Mouse (Mus musculus) embryonic fibroblast, embryonic 13.5 days (primary cell): ENCODE data around the gene Ppp1r2. TPM values are rescaled to one million over a fixed set of nuclear protein-coding genes. Genes with fewer than 3 reads are reported as not detected.

Experiments used
- H3K27ac ChIP-seq: 2 replicates; pipeline ENCODE4 v1.5.1; 2012; ENCODE audit warnings: low read length, control low read depth, inconsistent platforms; ENCODE audit not compliant: insufficient read depth
- H3K4me1 ChIP-seq: 2 replicates; pipeline ENCODE4 v1.6.1; 2011; ENCODE audit warnings: low read length; ENCODE audit not compliant: control insufficient read depth, insufficient read depth
- H3K4me3 ChIP-seq: 2 replicates; pipeline ENCODE4 v1.5.1; 2011; ENCODE audit warnings: mild to moderate bottlenecking, control low read depth, low read length; ENCODE audit not compliant: insufficient read depth
- CTCF ChIP-seq: IDR thresholded peaks from 2 replicates; pipeline ENCODE4 v1.5.1; 2011; ENCODE audit warnings: mild to moderate bottlenecking, control low read depth, low read length, moderate library complexity, borderline replicate concordance; ENCODE audit not compliant: insufficient read depth
- POLR2A ChIP-seq: IDR thresholded peaks from 2 replicates; pipeline ENCODE4 v1.6.1; 2011; ENCODE audit warnings: low read depth, mild to moderate bottlenecking, control low read depth, low read length, moderate library complexity
- polyA plus RNA-seq: library from polyadenylated mRNA; stranded (reverse); fragments of >200 nt; gene quantifications from 2 replicates; pipeline ENCODE4 v1.2.4, GENCODE M21; 2011; ENCODE audit warnings: low read depth; ENCODE audit not compliant: missing spikeins, insufficient read length

Gene Ppp1r2
- polyA plus RNA-seq, 1 experiment = 51.5 TPM

GRCm38 (mm10) chr16:31290281-31290680 is 15.2 kb upstream of the Ppp1r2 start:
- Histone ChIP-seq H3K4me1 (peaks cover 14% of the 10 kb centered on the region), H3K27ac (peak overlapping the region; percentile 94), H3K4me3 (no peak overlapping the region)
- TF ChIP-seq CTCF (no peak), POLR2A (no peak)

- H3K4me1 ChIP-seq = peaks cover 14% of the 10 kb centered on the region
- H3K4me3 ChIP-seq = no peak overlapping the region
- no peak for TF ChIP-seq CTCF
- TF ChIP-seq POLR2A = no peak
- H3K27ac ChIP-seq = no peak overlapping the region
Observed at GRCm38 (mm10) chr16:31287712-31288111, 12.6 kb upstream of the Ppp1r2 start.

GRCm38 (mm10) chr16:31286801-31287488 is 11.9 kb upstream of the Ppp1r2 start:
- Histone ChIP-seq H3K27ac (no peak overlapping the region), H3K4me3 (no peak overlapping the region), H3K4me1 (peaks cover 10% of the 10 kb centered on the region)
- TF ChIP-seq POLR2A = no peak
- no peak for TF ChIP-seq CTCF

GRCm38 (mm10) chr16:31281981-31282380 is 6.9 kb upstream of the Ppp1r2 start:
- Histone ChIP-seq H3K27ac (no peak overlapping the region), H3K4me3 (no peak overlapping the region), H3K4me1 (peaks cover 4% of the 10 kb centered on the region; the same call in 1 of the 2 replicates)
- no peak for TF ChIP-seq CTCF
- no peak for TF ChIP-seq POLR2A

GRCm38 (mm10) chr16:31280176-31280575 is 5.1 kb upstream of the Ppp1r2 start:
- H3K4me3 ChIP-seq = no peak overlapping the region
- H3K27ac ChIP-seq = no peak overlapping the region
- H3K4me1 ChIP-seq = peaks cover 4% of the 10 kb centered on the region; the same call in 1 of the 2 replicates
- no peak for TF ChIP-seq CTCF
- TF ChIP-seq POLR2A = no peak

GRCm38 (mm10) chr16:31278581-31278980 is 3.5 kb upstream of the Ppp1r2 start:
- no peak for TF ChIP-seq POLR2A
- TF ChIP-seq CTCF = no peak
- no peak overlapping the region for H3K27ac ChIP-seq
- peaks cover 4% of the 10 kb centered on the region; the same call in 1 of the 2 replicates for H3K4me1 ChIP-seq
- no peak overlapping the region for H3K4me3 ChIP-seq

- no peak overlapping the region for H3K4me3 ChIP-seq
- no peak overlapping the region for H3K27ac ChIP-seq
Observed at GRCm38 (mm10) chr16:31278081-31278480, 3.0 kb upstream of the Ppp1r2 start.

GRCm38 (mm10) chr16:31276962-31277361 is 1.9 kb upstream of the Ppp1r2 start:
- TF ChIP-seq POLR2A (no peak), CTCF (no peak)
- peaks cover 10% of the 10 kb centered on the region for H3K4me1 ChIP-seq
- H3K4me3 ChIP-seq = no peak overlapping the region
- H3K27ac ChIP-seq = no peak overlapping the region

More at GRCm38 (mm10) chr16:31278081-31278480, 3.0 kb upstream of the Ppp1r2 start:
- peaks cover 7% of the 10 kb centered on the region; the same call in 1 of the 2 replicates for H3K4me1 ChIP-seq
- no peak for TF ChIP-seq CTCF
- TF ChIP-seq POLR2A = no peak

GRCm38 (mm10) chr16:31276539-31276938 is 1.5 kb upstream of the Ppp1r2 start:
- Histone ChIP-seq H3K4me1 (peaks cover 10% of the 10 kb centered on the region; the same call in 1 of the 2 replicates), H3K27ac (no peak overlapping the region), H3K4me3 (no peak overlapping the region)
- TF ChIP-seq CTCF = no peak
- TF ChIP-seq POLR2A = no peak

GRCm38 (mm10) chr16:31274084-31274483 is 993 bp downstream of the Ppp1r2 start:
- peak overlapping the region; percentile 72; the same call in 1 of the 2 replicates for H3K27ac ChIP-seq
- TF ChIP-seq CTCF (no peak), POLR2A (no peak)
- H3K4me3 ChIP-seq = peak overlapping the region; percentile 99
- H3K4me1 ChIP-seq = peaks cover 10% of the 10 kb centered on the region; the same call in 1 of the 2 replicates
